Mouse (Mus musculus) midbrain, embryonic 11.5 days (tissue): ENCODE results near the gene Get4. TPM values are rescaled to one million over a fixed set of nuclear protein-coding genes. Genes with fewer than 3 reads are reported as not detected.

Source experiments
- ATAC-seq: fragments of 200-750 bp; cut with Nextera tagmentation; 2 replicates; pipeline ENCODE4 v1.8.0; 2017; ENCODE audit warnings: moderate TSS enrichment, moderate library complexity; ENCODE audit not compliant: low FRiP score
- DNase-seq: peaks from one replicate; pipeline ENCODE4 v3.0.0; 2015; ENCODE audit warnings: low spot score; ENCODE audit errors: missing footprints
- H3K27ac ChIP-seq: fragments of 300-500 bp; sonication (generic); 2 replicates; pipeline ENCODE4 v1.5.1; 2014; ENCODE audit warnings: low read depth, low read length
- H3K27me3 ChIP-seq: fragments of 300-500 bp; sonication (generic); 2 replicates; pipeline ENCODE4 v1.6.1; 2014; ENCODE audit warnings: mild to moderate bottlenecking, low read length, moderate library complexity, mixed read lengths; ENCODE audit not compliant: control insufficient read depth, insufficient read depth
- H3K36me3 ChIP-seq: fragments of 300-500 bp; sonication (generic); 2 replicates; pipeline ENCODE4 v1.6.1; 2014; ENCODE audit warnings: mild to moderate bottlenecking, low read length, moderate library complexity, mixed read lengths; ENCODE audit not compliant: control insufficient read depth, insufficient read depth
- H3K4me1 ChIP-seq: fragments of 300-500 bp; sonication (generic); 2 replicates; pipeline ENCODE4 v1.6.1; 2014; ENCODE audit warnings: low read length; ENCODE audit not compliant: control insufficient read depth, insufficient read depth
- H3K4me2 ChIP-seq: fragments of 300-500 bp; sonication (generic); 2 replicates; pipeline ENCODE4 v1.6.1; 2014; ENCODE audit warnings: mild to moderate bottlenecking, moderate library complexity
- H3K4me3 ChIP-seq: fragments of 300-500 bp; sonication (generic); 2 replicates; pipeline ENCODE4 v1.5.1; 2014; ENCODE audit warnings: low read depth, low read length
- H3K9ac ChIP-seq: fragments of 300-500 bp; sonication (generic); 2 replicates; pipeline ENCODE4 v1.6.1; 2014; ENCODE audit warnings: low read length
- H3K9me3 ChIP-seq: fragments of 300-500 bp; sonication (generic); 2 replicates; pipeline ENCODE4 v1.6.1; 2016; ENCODE audit warnings: low read length; ENCODE audit not compliant: control insufficient read depth
- WGBS: fragments of 180-500 bp; shearing (Covaris S2); extraction: QIAGEN DNeasy Blood & Tissue Kit; methylation state at CpG from one replicate; pipeline ENCODE4 v1.1.7; 2014; 5-methylcytosine and 5-hydroxymethylcytosine counted together
- polyA plus RNA-seq: library from polyadenylated mRNA; unstranded; fragments of >200 nt; fragmentation: Nextera tagmentation; extraction: Ambion mirVana; gene quantifications from 2 replicates; pipeline ENCODE4 v1.2.1, GENCODE M21; 2014

Get4 gene
- polyA plus RNA-seq, 1 experiment from 2014 or later: 123 TPM

GRCm38 (mm10) chr5:139294089-139294488 lies 42.0 kb downstream of the Get4 start:
- Histone ChIP-seq H3K27ac (no peak overlapping the region), H3K4me2 (no peak overlapping the region), H3K9ac (no peak overlapping the region), H3K9me3 (no peaks in the 10 kb centered on the region), H3K27me3 (no peaks in the 10 kb centered on the region), H3K4me1 (no peaks in the 10 kb centered on the region), H3K36me3 (no peaks in the 10 kb centered on the region), H3K4me3 (no peak overlapping the region)
- WGBS: 88% methylated on average over 2 of the region's 2 CpGs
- DNase-seq (no peak), ATAC-seq (no peak)

DNA sequence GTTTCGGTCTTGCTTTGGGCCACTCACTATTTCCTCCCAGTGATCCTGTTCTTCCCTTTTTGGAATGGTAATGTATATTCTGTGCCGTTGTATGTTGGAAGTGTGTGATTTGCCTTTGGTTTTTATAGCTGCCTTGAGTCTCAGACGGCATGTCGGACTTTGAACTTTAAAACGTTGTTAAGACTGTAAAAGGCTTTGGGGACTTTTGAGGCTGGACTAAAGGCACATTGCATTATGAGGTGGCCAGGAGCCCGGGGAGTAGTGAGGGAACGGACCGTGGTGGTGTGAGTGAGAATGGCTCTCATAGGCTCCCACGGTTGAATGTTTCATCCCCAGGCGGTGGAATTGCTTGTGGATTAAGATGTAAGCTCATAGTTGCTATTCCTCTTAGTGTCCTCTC lies 45.0 kb downstream of the Get4 start:
- H3K4me2 ChIP-seq: no peak overlapping the region
- no peaks in the 10 kb centered on the region for H3K27me3 ChIP-seq
- no peak for ATAC-seq
- H3K4me1 ChIP-seq: no peaks in the 10 kb centered on the region
- no peak overlapping the region for H3K4me3 ChIP-seq
- H3K9ac ChIP-seq: no peak overlapping the region
- DNase-seq: peak; percentile 8
- H3K9me3 ChIP-seq: no peaks in the 10 kb centered on the region
- no peaks in the 10 kb centered on the region for H3K36me3 ChIP-seq
- whole genome bisulfite sequencing: 91% methylated on average over 10 of the region's 10 CpGs
- H3K27ac ChIP-seq: no peak overlapping the region

GRCm38 (mm10) chr5:139297745-139298144 lies 45.6 kb downstream of the Get4 start:
- H3K4me2 ChIP-seq: no peak overlapping the region
- no peak overlapping the region for H3K9ac ChIP-seq
- ATAC-seq (no peak), DNase-seq (peak; percentile 65)
- no peaks in the 10 kb centered on the region for H3K4me1 ChIP-seq
- 81% methylated on average over 5 of the region's 5 CpGs for WGBS
- no peaks in the 10 kb centered on the region for H3K9me3 ChIP-seq
- H3K36me3 ChIP-seq: no peaks in the 10 kb centered on the region
- H3K4me3 ChIP-seq: no peak overlapping the region
- no peaks in the 10 kb centered on the region for H3K27me3 ChIP-seq
- no peak overlapping the region for H3K27ac ChIP-seq

- DNase-seq (no peak), ATAC-seq (no peak)
- H3K36me3 ChIP-seq: no peaks in the 10 kb centered on the region
- WGBS: 90% methylated on average over 6 of the region's 6 CpGs
- no peak overlapping the region for H3K4me3 ChIP-seq
- no peaks in the 10 kb centered on the region for H3K9me3 ChIP-seq
- H3K27ac ChIP-seq: no peak overlapping the region
- H3K4me2 ChIP-seq: no peak overlapping the region
- H3K27me3 ChIP-seq: no peaks in the 10 kb centered on the region
- no peaks in the 10 kb centered on the region for H3K4me1 ChIP-seq
- no peak overlapping the region for H3K9ac ChIP-seq
These were observed 50.0 kb downstream of the Get4 start for GRCm38 (mm10) chr5:139302101-139302500.

- Histone ChIP-seq H3K9me3 (no peaks in the 10 kb centered on the region), H3K36me3 (no peaks in the 10 kb centered on the region), H3K4me3 (no peak overlapping the region), H3K27me3 (no peaks in the 10 kb centered on the region), H3K27ac (no peak overlapping the region), H3K4me1 (no peaks in the 10 kb centered on the region), H3K9ac (no peak overlapping the region), H3K4me2 (no peak overlapping the region)
- 92% methylated on average over 9 of the region's 9 CpGs for WGBS
- ATAC-seq (no peak), DNase-seq (peak; percentile 61)
These were observed 51.5 kb downstream of the Get4 start for GRCm38 (mm10) chr5:139303646-139304061.

- no peaks in the 10 kb centered on the region for H3K36me3 ChIP-seq
- no peaks in the 10 kb centered on the region for H3K27me3 ChIP-seq
- no peak for ATAC-seq
- H3K27ac ChIP-seq: no peak overlapping the region
- H3K4me3 ChIP-seq: no peak overlapping the region
- DNase-seq: peak; percentile 53
- no peak overlapping the region for H3K4me2 ChIP-seq
- 89% methylated on average over 3 of the region's 3 CpGs for WGBS
- H3K9me3 ChIP-seq: no peaks in the 10 kb centered on the region
- H3K4me1 ChIP-seq: no peaks in the 10 kb centered on the region
- no peak overlapping the region for H3K9ac ChIP-seq
These were observed 57.8 kb downstream of the Get4 start for GRCm38 (mm10) chr5:139309946-139310345.

DNA sequence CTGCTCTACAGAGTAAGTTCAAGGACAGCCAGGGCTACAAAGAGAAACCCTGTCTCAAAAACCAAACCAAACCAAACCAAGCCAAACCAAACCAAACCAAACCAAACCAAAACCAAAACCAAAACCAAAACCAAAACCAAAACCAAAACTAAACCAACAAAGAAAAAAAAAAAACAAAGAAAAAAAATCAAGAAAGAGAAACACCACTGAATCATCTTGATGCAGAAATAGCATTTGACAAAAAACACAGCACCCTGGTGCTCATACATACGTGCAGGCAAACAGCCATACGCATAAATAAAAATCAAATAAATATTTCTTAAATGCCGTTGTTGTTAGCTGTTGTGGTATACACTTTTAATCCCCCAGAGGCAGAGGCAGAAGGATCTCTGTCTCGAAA lies 58.4 kb downstream of the Get4 start:
- no peak for ATAC-seq
- H3K4me2 ChIP-seq: no peak overlapping the region
- no peak overlapping the region for H3K27ac ChIP-seq
- no peak overlapping the region for H3K9ac ChIP-seq
- H3K4me1 ChIP-seq: no peaks in the 10 kb centered on the region
- DNase-seq: no peak
- H3K27me3 ChIP-seq: no peaks in the 10 kb centered on the region
- no peaks in the 10 kb centered on the region for H3K36me3 ChIP-seq
- 91% methylated on average over 4 of the region's 4 CpGs for WGBS
- no peak overlapping the region for H3K4me3 ChIP-seq
- no peaks in the 10 kb centered on the region for H3K9me3 ChIP-seq

DNA sequence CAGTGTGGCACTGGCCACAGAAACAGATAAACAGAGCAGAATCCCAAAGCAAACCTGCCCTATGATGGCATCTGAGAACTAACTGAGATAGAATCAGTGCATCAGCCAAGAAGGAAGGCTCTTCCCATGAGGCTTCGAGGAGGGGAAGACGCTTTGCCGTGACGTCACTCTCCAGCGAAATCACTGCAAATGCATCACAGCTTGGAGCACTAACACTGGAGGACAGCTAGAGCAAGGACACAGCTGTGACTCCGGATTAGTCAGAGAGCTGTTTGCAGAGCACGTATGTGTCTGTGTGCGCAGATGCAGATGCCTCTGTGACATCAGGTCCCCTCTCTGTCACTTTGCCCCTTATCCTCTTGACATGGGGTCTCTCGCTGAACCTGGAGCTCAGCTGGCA lies 59.7 kb downstream of the Get4 start:
- no peaks in the 10 kb centered on the region for H3K9me3 ChIP-seq
- no peak overlapping the region for H3K4me2 ChIP-seq
- H3K4me3 ChIP-seq: no peak overlapping the region
- DNase-seq: peak; percentile 69
- no peaks in the 10 kb centered on the region for H3K36me3 ChIP-seq
- ATAC-seq: no peak
- 86% methylated on average over 9 of the region's 9 CpGs for WGBS
- H3K27ac ChIP-seq: no peak overlapping the region
- no peaks in the 10 kb centered on the region for H3K27me3 ChIP-seq
- no peak overlapping the region for H3K9ac ChIP-seq
- H3K4me1 ChIP-seq: no peaks in the 10 kb centered on the region

GRCm38 (mm10) chr5:139313536-139313935 lies 61.4 kb downstream of the Get4 start:
- H3K9me3 ChIP-seq: no peaks in the 10 kb centered on the region
- H3K9ac ChIP-seq: no peak overlapping the region
- H3K4me3 ChIP-seq: no peak overlapping the region
- no peaks in the 10 kb centered on the region for H3K4me1 ChIP-seq
- ATAC-seq (no peak), DNase-seq (no peak)
- no peaks in the 10 kb centered on the region for H3K36me3 ChIP-seq
- H3K4me2 ChIP-seq: no peak overlapping the region
- WGBS: 85% methylated on average over 9 of the region's 9 CpGs
- no peaks in the 10 kb centered on the region for H3K27me3 ChIP-seq
- no peak overlapping the region for H3K27ac ChIP-seq
